Comparison of ENCODE assay signal across 8 mouse cellular contexts in genomic region chr11:69578301-69578700, GRCm38 (mm10). TPM values are rescaled to one million over a fixed set of nuclear protein-coding genes. Genes with fewer than 3 reads are reported as not detected.
DNase-seq lines count a peak whose midpoint lies in the region; ATAC-seq and TF ChIP-seq lines count a peak whose summit lies in the region.

No protein-coding gene starts in this region.

- no peaks in the 10 kb centered on the region for H3K27me3 ChIP-seq in kidney, postnatal 0 days (ENCODE audit: insufficient read depth, low read length)
- no peaks in the 10 kb centered on the region for H3K27me3 ChIP-seq in embryonic facial prominence, embryonic 11.5 days (ENCODE audit: control insufficient read depth, insufficient read depth, low read length)
- H3K27me3 ChIP-seq in hindbrain, embryonic 15.5 days = no peaks in the 10 kb centered on the region
- H3K27me3 ChIP-seq in midbrain, embryonic 15.5 days (replicated peaks) = no peaks in the 10 kb centered on the region

- no peak for ATAC-seq in kidney, postnatal 0 days (replicated peaks; ENCODE audit: low FRiP score, low read depth)
- no peak for ATAC-seq in embryonic facial prominence, embryonic 11.5 days (replicated peaks; ENCODE audit: insufficient number of reproducible peaks, low FRiP score, low TSS enrichment, low read depth)
- ATAC-seq in hindbrain, embryonic 15.5 days (ENCODE audit: low FRiP score, low read depth) = no peak
- no peak for ATAC-seq in midbrain, embryonic 15.5 days (replicated peaks)

- 12% methylated on average over 15 of the region's 15 CpGs for WGBS in kidney, postnatal 0 days
- 17% methylated on average over 15 of the region's 15 CpGs for WGBS in embryonic facial prominence, embryonic 11.5 days
- WGBS in hindbrain, embryonic 15.5 days = 17% methylated on average over 15 of the region's 15 CpGs
- WGBS in midbrain, embryonic 15.5 days = 16% methylated on average over 15 of the region's 15 CpGs

- no peak for DNase-seq in kidney, postnatal 0 days (ENCODE audit: low spot score)
- no peak for DNase-seq in kidney, adult 9 months
- no peak for DNase-seq in embryonic facial prominence, embryonic 11.5 days (ENCODE audit: low spot score)
- DNase-seq in urinary bladder, postnatal 10 days (ENCODE audit: low spot score) = no peak
- DNase-seq in gastrocnemius, postnatal 14 days = no peak
- no peak for DNase-seq in spleen, adult 12 weeks (ENCODE audit: low spot score)

- TF ChIP-seq CTCF in kidney, postnatal 0 days (IDR thresholded peaks at IDR 0.05; ENCODE audit: low read depth) = no peak

- peaks cover 17% of the 10 kb centered on the region; the same call in 1 of the 2 replicates for H3K4me1 ChIP-seq in kidney, postnatal 0 days (replicated peaks; ENCODE audit: insufficient read depth, low read length)
- H3K4me1 ChIP-seq in embryonic facial prominence, embryonic 11.5 days (ENCODE audit: control insufficient read depth, insufficient read depth, low read length) = peaks cover 7% of the 10 kb centered on the region
- H3K4me1 ChIP-seq in hindbrain, embryonic 15.5 days (replicated peaks) = peaks cover 48% of the 10 kb centered on the region
- H3K4me1 ChIP-seq in midbrain, embryonic 15.5 days = peaks cover 58% of the 10 kb centered on the region

- H3K4me2 ChIP-seq in kidney, postnatal 0 days (ENCODE audit: low read length) = peak overlapping the region; percentile 94
- peak overlapping the region; percentile 83 for H3K4me2 ChIP-seq in embryonic facial prominence, embryonic 11.5 days (ENCODE audit: low read depth, low read length)
- peak overlapping the region; percentile 85 for H3K4me2 ChIP-seq in hindbrain, embryonic 15.5 days
- H3K4me2 ChIP-seq in midbrain, embryonic 15.5 days = peak overlapping the region; percentile 85

- peak overlapping the region; percentile 77 for H3K9ac ChIP-seq in kidney, postnatal 0 days (ENCODE audit: low read depth, low read length)
- H3K9ac ChIP-seq in embryonic facial prominence, embryonic 11.5 days (replicated peaks; ENCODE audit: low read length) = peak overlapping the region; percentile 86
- peak overlapping the region; percentile 75 for H3K9ac ChIP-seq in hindbrain, embryonic 15.5 days
- peak overlapping the region; percentile 69 for H3K9ac ChIP-seq in midbrain, embryonic 15.5 days

- no peaks in the 10 kb centered on the region for H3K9me3 ChIP-seq in kidney, postnatal 0 days (replicated peaks; ENCODE audit: low read length)
- no peaks in the 10 kb centered on the region for H3K9me3 ChIP-seq in embryonic facial prominence, embryonic 11.5 days (replicated peaks; ENCODE audit: control insufficient read depth, low read length)
- no peaks in the 10 kb centered on the region for H3K9me3 ChIP-seq in hindbrain, embryonic 15.5 days
- no peaks in the 10 kb centered on the region for H3K9me3 ChIP-seq in midbrain, embryonic 15.5 days

- intact Hi-C loops in gastrocnemius, postnatal 14 days (cut with DNase I; ENCODE audit: low total_unique reads) = loop anchor here (5.0 kb wide), 1 partner anchor 34 kb away; no protein-coding TSS in a partner anchor

- peak overlapping the region; percentile 71 for H3K4me3 ChIP-seq in kidney, postnatal 0 days (replicated peaks; ENCODE audit: low read depth, low read length)
- peak overlapping the region; percentile 79 for H3K4me3 ChIP-seq in embryonic facial prominence, embryonic 11.5 days (ENCODE audit: low read depth, low read length)
- H3K4me3 ChIP-seq in hindbrain, embryonic 15.5 days = peak overlapping the region; percentile 63
- H3K4me3 ChIP-seq in midbrain, embryonic 15.5 days = peak overlapping the region; percentile 86

- peak overlapping the region; percentile 99; the same call in 1 of the 2 replicates for H3K27ac ChIP-seq in kidney, postnatal 0 days
- H3K27ac ChIP-seq in embryonic facial prominence, embryonic 11.5 days (replicated peaks; ENCODE audit: low read depth, low read length) = no peak overlapping the region
- H3K27ac ChIP-seq in hindbrain, embryonic 15.5 days (replicated peaks) = no peak overlapping the region
- H3K27ac ChIP-seq in midbrain, embryonic 15.5 days = no peak overlapping the region

- H3K36me3 ChIP-seq in kidney, postnatal 0 days (ENCODE audit: insufficient read depth, low read length) = no peaks in the 10 kb centered on the region
- H3K36me3 ChIP-seq in embryonic facial prominence, embryonic 11.5 days (replicated peaks; ENCODE audit: control insufficient read depth, insufficient read depth, low read depth, low read length) = no peaks in the 10 kb centered on the region
- 0 out of 2 replicates have a peak, but pooled peaks cover 5% of the 10 kb centered on the region for H3K36me3 ChIP-seq in hindbrain, embryonic 15.5 days
- no peaks in the 10 kb centered on the region for H3K36me3 ChIP-seq in midbrain, embryonic 15.5 days (replicated peaks)

RNA-seq across cellular contexts. Expression of gene Wrap53, which starts 1.8 kb away (rescaled TPM):
- polyA plus RNA-seq in kidney, postnatal 0 days (2015; fragmentation: Nextera tagmentation; extraction: Ambion mirVana) = 17.9 and 19.4 TPM in 2 replicates
- polyA plus RNA-seq in embryonic facial prominence, embryonic 11.5 days (2014; fragmentation: Nextera tagmentation; extraction: Ambion mirVana) = 40.2 and 40.9 TPM in 2 replicates
- polyA plus RNA-seq in hindbrain, embryonic 15.5 days (2015; fragmentation: Nextera tagmentation; extraction: Ambion mirVana) = 19.6 and 20.6 TPM in 2 replicates
- polyA plus RNA-seq in midbrain, embryonic 15.5 days (2015; fragmentation: Nextera tagmentation; extraction: Ambion mirVana) = 21.4 and 23.2 TPM in 2 replicates
- total RNA-seq in gastrocnemius, postnatal 14 days (2021) = 1 to 10 TPM; 3.5 to 4.0 TPM

RNA-seq across cellular contexts. Expression of gene Trp53, which starts 1.9 kb away (rescaled TPM):
- polyA plus RNA-seq in kidney, postnatal 0 days (2015; fragmentation: Nextera tagmentation; extraction: Ambion mirVana) = 117 and 121 TPM in 2 replicates
- polyA plus RNA-seq in embryonic facial prominence, embryonic 11.5 days (2014; fragmentation: Nextera tagmentation; extraction: Ambion mirVana) = 200 and 215 TPM in 2 replicates
- polyA plus RNA-seq in hindbrain, embryonic 15.5 days (2015; fragmentation: Nextera tagmentation; extraction: Ambion mirVana) = 61.1 and 64.2 TPM in 2 replicates
- polyA plus RNA-seq in midbrain, embryonic 15.5 days (2015; fragmentation: Nextera tagmentation; extraction: Ambion mirVana) = 60.4 and 70.1 TPM in 2 replicates
- total RNA-seq in gastrocnemius, postnatal 14 days (2021) = 10 to 100 TPM; 15.2 to 22.7 TPM

RNA-seq across cellular contexts. Expression of gene Efnb3, which starts 18.3 kb away (rescaled TPM):
- polyA plus RNA-seq in kidney, postnatal 0 days (2015; fragmentation: Nextera tagmentation; extraction: Ambion mirVana) = 7.7 and 7.8 TPM in 2 replicates
- 11.2 and 11.3 TPM in 2 replicates for polyA plus RNA-seq in embryonic facial prominence, embryonic 11.5 days (2014; fragmentation: Nextera tagmentation; extraction: Ambion mirVana)
- polyA plus RNA-seq in hindbrain, embryonic 15.5 days (2015; fragmentation: Nextera tagmentation; extraction: Ambion mirVana) = 134 and 160 TPM in 2 replicates
- 178 and 188 TPM in 2 replicates for polyA plus RNA-seq in midbrain, embryonic 15.5 days (2015; fragmentation: Nextera tagmentation; extraction: Ambion mirVana)
- 1 to 10 TPM in 1 of 2 experiments, under 1 TPM in 1; 0.71 to 1.3 TPM for total RNA-seq in gastrocnemius, postnatal 14 days (2021)

RNA-seq across cellular contexts. Expression of gene Atp1b2, which starts 27.4 kb away (rescaled TPM):
- polyA plus RNA-seq in kidney, postnatal 0 days (2015; fragmentation: Nextera tagmentation; extraction: Ambion mirVana) = 13.7 and 16.3 TPM in 2 replicates
- 5.2 and 6.0 TPM in 2 replicates for polyA plus RNA-seq in embryonic facial prominence, embryonic 11.5 days (2014; fragmentation: Nextera tagmentation; extraction: Ambion mirVana)
- 71.9 and 89.4 TPM in 2 replicates for polyA plus RNA-seq in hindbrain, embryonic 15.5 days (2015; fragmentation: Nextera tagmentation; extraction: Ambion mirVana)
- 60.0 and 60.9 TPM in 2 replicates for polyA plus RNA-seq in midbrain, embryonic 15.5 days (2015; fragmentation: Nextera tagmentation; extraction: Ambion mirVana)
- total RNA-seq in gastrocnemius, postnatal 14 days (2021) = 100 to 1,000 TPM; 384 to 403 TPM

RNA-seq across cellular contexts. Expression of gene Dnah2, which starts 29.4 kb away (rescaled TPM):
- 0.32 and 0.52 TPM in 2 replicates for polyA plus RNA-seq in kidney, postnatal 0 days (2015; fragmentation: Nextera tagmentation; extraction: Ambion mirVana)
- 1.5 and 2.1 TPM in 2 replicates for polyA plus RNA-seq in embryonic facial prominence, embryonic 11.5 days (2014; fragmentation: Nextera tagmentation; extraction: Ambion mirVana)
- 3.4 and 4.0 TPM in 2 replicates for polyA plus RNA-seq in hindbrain, embryonic 15.5 days (2015; fragmentation: Nextera tagmentation; extraction: Ambion mirVana)
- 4.5 and 5.7 TPM in 2 replicates for polyA plus RNA-seq in midbrain, embryonic 15.5 days (2015; fragmentation: Nextera tagmentation; extraction: Ambion mirVana)
- under 1 TPM; 0.06 to 0.07 TPM for total RNA-seq in gastrocnemius, postnatal 14 days (2021)

Comparison
In these comparisons a context has a peak if more than half of its experiments do, and no peak if none do; other contexts are left out.
1. RNA of gene Efnb3, which starts 18.3 kb away (polyA plus RNA-seq): 178 to 188 TPM in midbrain, embryonic 15.5 days and 134 to 160 TPM in hindbrain, embryonic 15.5 days; 11.2 to 11.3 TPM in embryonic facial prominence, embryonic 11.5 days and 7.7 to 7.8 TPM in kidney, postnatal 0 days; every median in the first group is over 10 times any median in the second.
2. Peak in every context shown above with its lines, with median percentiles within 50 percentile points of each other: H3K4me2 ChIP-seq, H3K4me3 ChIP-seq and H3K9ac ChIP-seq.